Mouse (Mus musculus) cerebellum, adult 2 months (tissue): Measurements from ENCODE around the gene Gpatch11.

Source experiments
- CTCF ChIP-seq: fragments of 200-500 bp; IDR thresholded peaks from 2 replicates; pipeline ENCODE4 v1.5.1; 2011; ENCODE audit warnings: low read depth, mild to moderate bottlenecking, control low read depth, low read length, moderate library complexity, borderline replicate concordance; ENCODE audit not compliant: insufficient read depth
- POLR2A ChIP-seq: fragments of 200-500 bp; IDR thresholded peaks from 2 replicates; pipeline ENCODE4 v1.6.1; 2011; ENCODE audit warnings: low read length, control low read depth, borderline replicate concordance; ENCODE audit not compliant: insufficient read depth

GRCm38 (mm10) chr17:78809582-78809981 is 25.8 kb upstream of the Gpatch11 start:
- TF ChIP-seq POLR2A (no peak), CTCF (no peak)
